Mouse (Mus musculus): Measurements from ENCODE around the gene Sacs. TPM values are rescaled to one million over a fixed set of nuclear protein-coding genes. Genes with fewer than 3 reads are reported as not detected.
"Not testable (repeated sequence)": the region's sequence is repeated elsewhere in the genome, so short reads cannot be mapped to it uniquely, and the experiment has no call there.

Sacs gene
- polyA plus RNA-seq, 1 experiment from 2014 or later, result 0.75 TPM

DNA sequence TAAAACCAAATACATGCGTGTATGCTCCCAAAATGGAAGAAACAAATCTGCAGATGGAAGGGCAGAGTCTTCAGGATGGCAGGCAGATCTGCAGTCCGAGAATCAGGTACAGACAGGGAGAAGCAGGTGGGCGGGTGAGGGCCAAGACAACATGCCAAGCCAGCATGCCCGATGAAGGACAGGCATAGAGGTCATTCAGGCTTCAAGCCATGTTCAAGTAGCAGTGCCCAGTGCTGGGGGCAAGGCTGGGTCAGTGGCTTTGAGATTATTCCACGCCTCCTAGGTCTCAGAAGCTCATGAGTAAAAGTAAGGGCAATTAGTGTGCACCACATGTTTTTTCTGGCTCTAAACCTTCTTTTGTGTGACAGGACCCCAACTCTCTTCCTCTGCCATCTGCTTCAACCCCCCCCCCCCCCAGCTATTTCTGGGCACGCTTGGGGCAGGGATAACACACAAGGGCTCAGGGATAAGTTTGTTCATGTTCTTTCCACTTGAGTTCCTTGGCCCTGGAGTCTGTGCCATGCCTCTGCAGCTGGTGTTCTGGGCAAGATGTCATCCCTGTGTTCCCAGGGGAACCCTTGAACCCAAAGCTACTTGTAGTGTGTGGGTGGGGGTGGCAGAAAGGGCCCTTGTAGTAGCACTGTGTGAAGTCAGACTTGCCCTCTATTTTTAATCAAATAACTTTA lies 16.8 kb downstream of the Sacs start:
- ATAC-seq (no peak), DNase-seq (ENCODE audit: low spot score) (no peak)
- H3K36me3 ChIP-seq (ENCODE audit: insufficient read depth, low read length), result no peaks in the 10 kb centered on the region
- H3K4me3 ChIP-seq (ENCODE audit: low read depth, low read length), result no peak overlapping the region
- no peak for TF ChIP-seq EP300 (IDR thresholded peaks at IDR 0.05)
- TF ChIP-seq CTCF (IDR thresholded peaks at IDR 0.05), result no peak
- H3K4me1 ChIP-seq (ENCODE audit: insufficient read depth, low read depth, low read length), result no peaks in the 10 kb centered on the region
- no peak overlapping the region for H3K4me2 ChIP-seq (replicated peaks; ENCODE audit: low read depth, low read length)
- 83% methylated on average over 6 of the region's 6 CpGs for WGBS
- no peaks in the 10 kb centered on the region for H3K27me3 ChIP-seq (replicated peaks; ENCODE audit: insufficient read depth, low read length)
- no peak overlapping the region for H3K9ac ChIP-seq (replicated peaks; ENCODE audit: low read depth)
- no peak overlapping the region for H3K27ac ChIP-seq (ENCODE audit: low read length)
- no peaks in the 10 kb centered on the region for H3K9me3 ChIP-seq (ENCODE audit: low read length)

DNA sequence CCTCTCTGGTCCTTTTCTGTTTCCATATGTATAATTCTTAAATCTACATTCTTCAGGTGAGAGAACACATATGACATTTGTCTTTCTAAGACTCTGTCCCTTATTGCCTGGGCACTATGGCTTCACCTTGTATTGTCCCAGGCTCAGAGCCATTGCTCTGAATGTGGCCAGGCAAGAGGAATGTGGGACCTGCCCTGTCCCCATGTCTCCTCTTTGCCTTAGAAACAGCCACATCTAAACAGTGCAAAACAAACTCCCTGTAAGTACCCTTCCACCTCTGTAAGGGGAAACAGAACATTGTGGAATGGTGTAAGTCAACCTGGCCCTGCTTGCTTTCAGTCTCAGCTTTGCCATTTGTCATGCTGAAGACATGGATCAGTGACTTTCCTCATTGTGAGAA lies 17.4 kb downstream of the Sacs start:
- Histone ChIP-seq H3K27ac (ENCODE audit: low read length) (no peak overlapping the region), H3K4me1 (ENCODE audit: insufficient read depth, low read depth, low read length) (no peaks in the 10 kb centered on the region), H3K9me3 (ENCODE audit: low read length) (no peaks in the 10 kb centered on the region), H3K9ac (replicated peaks; ENCODE audit: low read depth) (no peak overlapping the region), H3K4me2 (replicated peaks; ENCODE audit: low read depth, low read length) (no peak overlapping the region), H3K27me3 (replicated peaks; ENCODE audit: insufficient read depth, low read length) (no peaks in the 10 kb centered on the region), H3K4me3 (ENCODE audit: low read depth, low read length) (no peak overlapping the region), H3K36me3 (ENCODE audit: insufficient read depth, low read length) (no peaks in the 10 kb centered on the region)
- no peak for DNase-seq (ENCODE audit: low spot score)
- TF ChIP-seq CTCF (IDR thresholded peaks at IDR 0.05) (no peak), EP300 (IDR thresholded peaks at IDR 0.05) (no peak)
- no peak for ATAC-seq

DNA sequence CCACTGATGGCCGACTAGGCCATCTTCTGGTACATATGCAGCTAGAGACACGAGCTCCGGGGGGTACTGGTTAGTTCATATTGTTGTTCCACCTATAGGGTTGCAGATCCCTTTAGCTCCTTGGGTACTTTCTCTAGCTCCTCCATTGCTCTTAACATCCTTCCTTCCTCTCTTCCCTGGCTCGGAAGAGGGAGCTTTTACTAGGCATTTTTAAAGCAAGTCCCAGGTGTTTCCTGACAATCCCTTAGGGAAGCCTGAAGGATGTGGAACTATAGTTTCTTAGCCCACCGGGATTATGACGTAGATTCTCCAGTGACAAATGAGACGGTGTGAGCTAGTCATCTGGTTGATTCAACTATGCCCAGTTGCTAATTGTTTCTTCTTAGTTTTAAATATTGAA lies 19.2 kb downstream of the Sacs start:
- H3K9me3 ChIP-seq (ENCODE audit: low read length); H3K4me3 ChIP-seq (ENCODE audit: low read depth, low read length); H3K4me1 ChIP-seq (ENCODE audit: insufficient read depth, low read depth, low read length); H3K4me2 ChIP-seq (replicated peaks; ENCODE audit: low read depth, low read length); H3K36me3 ChIP-seq (ENCODE audit: insufficient read depth, low read length); H3K27me3 ChIP-seq (replicated peaks; ENCODE audit: insufficient read depth, low read length); H3K27ac ChIP-seq (ENCODE audit: low read length); H3K9ac ChIP-seq (replicated peaks; ENCODE audit: low read depth); DNase-seq (ENCODE audit: low spot score); ATAC-seq: not testable (repeated sequence)
- WGBS, result 70% methylated on average over 4 of the region's 7 CpGs

DNA sequence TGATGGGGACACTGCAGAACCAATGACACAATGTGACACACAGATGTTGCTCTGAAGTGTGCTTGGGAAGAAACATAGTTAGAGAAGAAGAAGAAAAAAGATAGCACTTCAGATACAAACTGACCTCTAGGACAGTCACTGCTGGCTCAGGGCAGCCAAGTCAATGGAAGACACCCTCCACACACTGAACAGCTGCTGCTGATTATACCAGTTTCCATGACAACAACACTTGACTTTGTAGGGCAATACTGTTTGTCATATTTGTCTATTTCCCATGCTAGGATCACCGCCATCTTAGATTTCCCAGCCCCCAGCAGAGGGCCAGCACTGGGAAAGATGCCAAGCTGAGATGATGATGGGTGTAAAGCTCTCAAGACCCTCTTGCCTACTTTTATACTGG lies 22.7 kb downstream of the Sacs start:
- no peak for TF ChIP-seq CTCF (IDR thresholded peaks at IDR 0.05)
- no peak for TF ChIP-seq EP300 (IDR thresholded peaks at IDR 0.05)
- ATAC-seq (no peak), DNase-seq (ENCODE audit: low spot score) (peak; percentile 12)
- Histone ChIP-seq H3K4me3 (ENCODE audit: low read depth, low read length) (no peak overlapping the region), H3K9me3 (ENCODE audit: low read length) (no peaks in the 10 kb centered on the region), H3K9ac (replicated peaks; ENCODE audit: low read depth) (no peak overlapping the region), H3K4me1 (ENCODE audit: insufficient read depth, low read depth, low read length) (no peaks in the 10 kb centered on the region), H3K27ac (ENCODE audit: low read length) (no peak overlapping the region), H3K36me3 (ENCODE audit: insufficient read depth, low read length) (no peaks in the 10 kb centered on the region), H3K27me3 (replicated peaks; ENCODE audit: insufficient read depth, low read length) (no peaks in the 10 kb centered on the region), H3K4me2 (replicated peaks; ENCODE audit: low read depth, low read length) (no peak overlapping the region)
- WGBS, result 76% methylated on average over 1 of the region's 1 CpGs

DNA sequence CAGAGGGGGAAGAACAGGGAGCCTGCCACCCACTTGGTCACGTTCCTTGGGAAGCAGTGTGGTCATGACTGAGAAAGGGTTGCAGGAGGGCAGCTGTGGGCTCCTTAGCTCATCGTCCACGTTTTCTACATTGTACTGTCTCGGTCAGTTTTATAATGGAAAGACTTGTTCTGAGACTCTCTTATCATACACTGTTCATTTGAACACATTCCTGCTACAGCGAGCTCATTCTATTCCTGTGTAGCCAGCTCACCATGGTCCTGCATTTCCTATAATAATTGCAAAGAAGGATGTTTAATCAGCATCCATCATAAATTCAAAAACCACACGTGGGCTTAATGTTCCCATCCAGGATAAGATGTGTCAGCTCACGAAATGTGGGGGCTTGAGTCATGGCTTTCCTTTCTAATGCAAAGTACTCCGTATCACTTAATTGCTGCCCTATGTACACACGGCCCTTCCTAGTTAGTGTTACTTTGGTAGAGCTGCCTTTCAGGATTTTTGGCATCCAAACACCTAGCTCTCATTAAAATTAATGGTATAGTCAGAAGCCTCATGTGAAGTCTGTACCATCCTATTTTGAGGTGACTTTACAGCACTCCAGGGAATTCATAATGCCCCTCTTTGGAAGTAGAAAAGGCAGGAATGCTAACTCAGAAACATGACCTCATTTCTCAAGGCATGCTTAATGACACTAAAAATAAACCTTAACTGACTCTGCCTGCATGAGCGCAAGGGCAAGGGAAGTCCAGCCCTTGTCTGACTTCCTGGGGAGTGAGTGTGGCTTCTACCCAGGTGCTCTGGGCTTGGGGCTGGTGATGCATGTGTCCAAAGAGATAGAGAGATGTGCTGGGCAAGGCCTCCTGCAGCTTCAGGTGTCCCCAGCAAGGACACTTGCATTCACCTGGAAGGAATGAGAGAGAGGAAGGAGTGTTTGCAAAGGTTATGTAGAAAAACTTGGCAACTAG lies 23.4 kb downstream of the Sacs start:
- Histone ChIP-seq H3K9me3 (ENCODE audit: low read length) (no peaks in the 10 kb centered on the region), H3K4me1 (ENCODE audit: insufficient read depth, low read depth, low read length) (no peaks in the 10 kb centered on the region), H3K36me3 (ENCODE audit: insufficient read depth, low read length) (no peaks in the 10 kb centered on the region), H3K27ac (ENCODE audit: low read length) (no peak overlapping the region), H3K27me3 (replicated peaks; ENCODE audit: insufficient read depth, low read length) (no peaks in the 10 kb centered on the region), H3K9ac (replicated peaks; ENCODE audit: low read depth) (no peak overlapping the region), H3K4me3 (ENCODE audit: low read depth, low read length) (no peak overlapping the region), H3K4me2 (replicated peaks; ENCODE audit: low read depth, low read length) (no peak overlapping the region)
- WGBS, result 37% methylated on average over 10 of the region's 10 CpGs
- TF ChIP-seq EP300 (IDR thresholded peaks at IDR 0.05) (no peak), CTCF (IDR thresholded peaks at IDR 0.05) (no peak)
- ATAC-seq (peak; percentile 80), DNase-seq (ENCODE audit: low spot score) (peak; percentile 41)

DNA sequence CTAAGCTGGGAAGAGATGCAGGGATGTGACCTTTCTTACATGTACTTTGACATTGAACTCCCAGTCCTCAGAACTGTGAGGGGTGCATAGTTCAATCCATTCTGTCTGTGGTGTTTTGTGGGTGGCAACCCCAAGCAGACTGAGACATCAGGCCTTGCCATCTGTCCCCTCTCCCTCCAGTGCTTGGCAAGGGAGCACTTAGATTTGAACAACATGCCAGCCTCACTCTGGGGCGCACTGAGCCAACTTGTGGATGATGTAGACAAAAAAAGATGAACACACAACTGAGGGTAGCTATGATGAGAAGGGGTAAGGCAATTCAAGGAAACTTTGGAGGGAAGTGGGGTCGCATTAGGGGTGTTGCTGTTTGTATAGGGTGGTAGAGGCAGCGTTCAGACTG lies 26.2 kb downstream of the Sacs start:
- WGBS, result 83% methylated on average over 3 of the region's 3 CpGs
- no peaks in the 10 kb centered on the region for H3K9me3 ChIP-seq (ENCODE audit: low read length)
- DNase-seq (ENCODE audit: low spot score) (no peak), ATAC-seq (no peak)
- H3K36me3 ChIP-seq (ENCODE audit: insufficient read depth, low read length), result no peaks in the 10 kb centered on the region
- no peak overlapping the region for H3K4me3 ChIP-seq (ENCODE audit: low read depth, low read length)
- H3K27me3 ChIP-seq (replicated peaks; ENCODE audit: insufficient read depth, low read length), result no peaks in the 10 kb centered on the region
- no peak overlapping the region for H3K27ac ChIP-seq (ENCODE audit: low read length)
- H3K4me1 ChIP-seq (ENCODE audit: insufficient read depth, low read depth, low read length), result no peaks in the 10 kb centered on the region
- no peak overlapping the region for H3K9ac ChIP-seq (replicated peaks; ENCODE audit: low read depth)
- no peak for TF ChIP-seq EP300 (IDR thresholded peaks at IDR 0.05)
- no peak for TF ChIP-seq CTCF (IDR thresholded peaks at IDR 0.05)
- no peak overlapping the region for H3K4me2 ChIP-seq (replicated peaks; ENCODE audit: low read depth, low read length)
